Mouse (Mus musculus) midbrain, embryonic 10.5 days (tissue): Measurements from ENCODE around the gene Atp5g2. TPM values are rescaled to one million over a fixed set of nuclear protein-coding genes. Genes with fewer than 3 reads are reported as not detected.

ENCODE experiments used
- DNase-seq: peaks from one replicate; pipeline ENCODE4 v3.0.0-alpha.2; 2017; ENCODE audit warnings: low spot score
- H3K27ac ChIP-seq: fragments of 300-500 bp; sonication (generic); replicated peaks from 2 replicates; pipeline ENCODE4 v1.5.1; 2016; ENCODE audit warnings: mild to moderate bottlenecking
- H3K27me3 ChIP-seq: fragments of 300-500 bp; sonication (generic); 2 replicates; pipeline ENCODE4 v1.6.1; 2016; ENCODE audit warnings: low read depth, mild to moderate bottlenecking; ENCODE audit not compliant: poor library complexity, severe bottlenecking
- H3K36me3 ChIP-seq: fragments of 300-500 bp; sonication (generic); 2 replicates; pipeline ENCODE4 v1.6.1; 2016; ENCODE audit warnings: mild to moderate bottlenecking, moderate library complexity
- H3K4me1 ChIP-seq: fragments of 300-500 bp; sonication (generic); 2 replicates; pipeline ENCODE4 v1.6.1; 2016
- H3K4me3 ChIP-seq: fragments of 300-500 bp; sonication (generic); 2 replicates; pipeline ENCODE4 v1.5.1; 2016; ENCODE audit warnings: mild to moderate bottlenecking, moderate library complexity
- H3K9me3 ChIP-seq: fragments of 300-500 bp; sonication (generic); replicated peaks from 2 replicates; pipeline ENCODE4 v1.6.1; 2016; ENCODE audit warnings: mild to moderate bottlenecking
- WGBS: fragments of 180-500 bp; shearing (Covaris S2); methylation state at CpG from one replicate; pipeline ENCODE4 v1.1.7; 2016; 5-methylcytosine and 5-hydroxymethylcytosine counted together
- polyA plus RNA-seq: library from polyadenylated mRNA; unstranded; fragments of >200 nt; fragmentation: Nextera tagmentation; extraction: Ambion mirVana; gene quantifications from 2 replicates; pipeline ENCODE4 v1.2.1, GENCODE M21; 2016

Gene Atp5g2
- polyA plus RNA-seq: 62.3 and 73.7 TPM in 2 replicates

GRCm38 (mm10) chr15:102672215-102673071 lies at the start of gene Atp5g2:
TSS of gene Atp5g2 (minus strand) at chr15:102672352.
- no peak for DNase-seq
- H3K4me1 ChIP-seq: peaks cover 52% of the 10 kb centered on the region
- peaks cover 21% of the 10 kb centered on the region for H3K36me3 ChIP-seq
- H3K27ac ChIP-seq: peak within 1 kb of the TSS; percentile 100
- no peaks in the 10 kb centered on the region for H3K27me3 ChIP-seq
- 2% methylated on average over 37 of the region's 37 CpGs for WGBS
- no peaks in the 10 kb centered on the region for H3K9me3 ChIP-seq
- H3K4me3 ChIP-seq: peak within 1 kb of the TSS; percentile 84

- H3K36me3 ChIP-seq: peaks cover 20% of the 10 kb centered on the region
- no peaks in the 10 kb centered on the region for H3K9me3 ChIP-seq
- peak overlapping the region; percentile 72 for H3K4me3 ChIP-seq
- peaks cover 22% of the 10 kb centered on the region for H3K4me1 ChIP-seq
- no peaks in the 10 kb centered on the region for H3K27me3 ChIP-seq
- H3K27ac ChIP-seq: peak overlapping the region; percentile 78
- DNase-seq: no peak
- 24% methylated on average over 14 of the region's 14 CpGs for WGBS
Measured at GRCm38 (mm10) chr15:102721016-102721898, 49.1 kb upstream of the Atp5g2 start.

GRCm38 (mm10) chr15:102716132-102716531 lies 44.0 kb upstream of the Atp5g2 start:
- Histone ChIP-seq H3K27ac (no peak overlapping the region), H3K27me3 (peaks cover 13% of the 10 kb centered on the region), H3K4me3 (no peak overlapping the region), H3K36me3 (peaks cover 68% of the 10 kb centered on the region), H3K9me3 (no peaks in the 10 kb centered on the region), H3K4me1 (peaks cover 5% of the 10 kb centered on the region)
- 78% methylated on average over 12 of the region's 12 CpGs for WGBS
- no peak for DNase-seq

- WGBS: 70% methylated on average over 6 of the region's 6 CpGs
- DNase-seq: no peak
- peaks cover 61% of the 10 kb centered on the region for H3K36me3 ChIP-seq
- no peak overlapping the region for H3K4me3 ChIP-seq
- no peak overlapping the region for H3K27ac ChIP-seq
- 0 out of 2 replicates have a peak, but pooled peaks cover 10% of the 10 kb centered on the region for H3K4me1 ChIP-seq
- H3K9me3 ChIP-seq: no peaks in the 10 kb centered on the region
- peaks cover 95% of the 10 kb centered on the region for H3K27me3 ChIP-seq
Measured at GRCm38 (mm10) chr15:102707736-102708269, 35.7 kb upstream of the Atp5g2 start.

GRCm38 (mm10) chr15:102705923-102706503 lies 33.9 kb upstream of the Atp5g2 start:
- H3K4me3 ChIP-seq: no peak overlapping the region
- 80% methylated on average over 7 of the region's 7 CpGs for WGBS
- peaks cover 98% of the 10 kb centered on the region for H3K27me3 ChIP-seq
- H3K27ac ChIP-seq: no peak overlapping the region
- no peak for DNase-seq
- no peaks in the 10 kb centered on the region for H3K9me3 ChIP-seq
- peaks cover 46% of the 10 kb centered on the region for H3K36me3 ChIP-seq
- peaks cover 11% of the 10 kb centered on the region; the same call in 1 of the 2 replicates for H3K4me1 ChIP-seq

GRCm38 (mm10) chr15:102705226-102705894 lies 33.2 kb upstream of the Atp5g2 start:
- H3K4me3 ChIP-seq: no peak overlapping the region
- no peak for DNase-seq
- no peak overlapping the region for H3K27ac ChIP-seq
- peaks cover 99% of the 10 kb centered on the region for H3K27me3 ChIP-seq
- H3K9me3 ChIP-seq: no peaks in the 10 kb centered on the region
- WGBS: 68% methylated on average over 9 of the region's 9 CpGs
- H3K36me3 ChIP-seq: peaks cover 40% of the 10 kb centered on the region
- H3K4me1 ChIP-seq: peaks cover 18% of the 10 kb centered on the region

- no peaks in the 10 kb centered on the region for H3K9me3 ChIP-seq
Measured at GRCm38 (mm10) chr15:102704806-102705205, 32.7 kb upstream of the Atp5g2 start.

GRCm38 (mm10) chr15:102702972-102703371 lies 30.8 kb upstream of the Atp5g2 start:
- no peak overlapping the region for H3K27ac ChIP-seq

More at GRCm38 (mm10) chr15:102704806-102705205, 32.7 kb upstream of the Atp5g2 start:
- Histone ChIP-seq H3K36me3 (peaks cover 34% of the 10 kb centered on the region), H3K4me3 (no peak overlapping the region), H3K4me1 (peaks cover 23% of the 10 kb centered on the region), H3K27ac (no peak overlapping the region), H3K27me3 (peaks cover 98% of the 10 kb centered on the region)
- 74% methylated on average over 5 of the region's 5 CpGs for WGBS
- DNase-seq: no peak

GRCm38 (mm10) chr15:102698193-102698592 lies 26.0 kb upstream of the Atp5g2 start:
- DNase-seq: peak; percentile 79
- Histone ChIP-seq H3K4me3 (no peak overlapping the region), H3K9me3 (no peaks in the 10 kb centered on the region), H3K27ac (no peak overlapping the region), H3K4me1 (peaks cover 50% of the 10 kb centered on the region), H3K36me3 (no peaks in the 10 kb centered on the region), H3K27me3 (peaks cover 99% of the 10 kb centered on the region)
- WGBS: 3% methylated on average over 11 of the region's 11 CpGs

More at GRCm38 (mm10) chr15:102702972-102703371, 30.8 kb upstream of the Atp5g2 start:
- no peak overlapping the region for H3K4me3 ChIP-seq
- WGBS: 84% methylated on average over 3 of the region's 3 CpGs
- peaks cover 98% of the 10 kb centered on the region for H3K27me3 ChIP-seq
- H3K9me3 ChIP-seq: no peaks in the 10 kb centered on the region
- H3K36me3 ChIP-seq: peaks cover 16% of the 10 kb centered on the region
- DNase-seq: no peak
- H3K4me1 ChIP-seq: peaks cover 38% of the 10 kb centered on the region

- 46% methylated on average over 3 of the region's 3 CpGs for WGBS
- H3K4me3 ChIP-seq: no peak overlapping the region
- peaks cover 97% of the 10 kb centered on the region for H3K27me3 ChIP-seq
- H3K27ac ChIP-seq: no peak overlapping the region
- peaks cover 63% of the 10 kb centered on the region for H3K4me1 ChIP-seq
- no peaks in the 10 kb centered on the region for H3K9me3 ChIP-seq
- DNase-seq: no peak
- no peaks in the 10 kb centered on the region for H3K36me3 ChIP-seq
Measured at GRCm38 (mm10) chr15:102696899-102697298, 24.7 kb upstream of the Atp5g2 start.

GRCm38 (mm10) chr15:102693600-102693999 lies 21.4 kb upstream of the Atp5g2 start:
- no peaks in the 10 kb centered on the region for H3K9me3 ChIP-seq
- H3K36me3 ChIP-seq: no peaks in the 10 kb centered on the region
- H3K27ac ChIP-seq: no peak overlapping the region
- peak overlapping the region; percentile 56 for H3K4me3 ChIP-seq
- 1% methylated on average over 11 of the region's 11 CpGs for WGBS
- peaks cover 88% of the 10 kb centered on the region for H3K27me3 ChIP-seq
- DNase-seq: peak; percentile 54
- peaks cover 50% of the 10 kb centered on the region for H3K4me1 ChIP-seq
